Mouse (Mus musculus) embryonic facial prominence, embryonic 12.5 days (tissue): ENCODE results near the gene Gucy2d. TPM values are rescaled to one million over a fixed set of nuclear protein-coding genes. Genes with fewer than 3 reads are reported as not detected.

Experiments used
- ATAC-seq: fragments of 200-750 bp; cut with Nextera tagmentation; 2 replicates; pipeline ENCODE4 v1.8.0; 2017; ENCODE audit not compliant: insufficient number of reproducible peaks, insufficient read depth, low FRiP score, low TSS enrichment
- H3K27ac ChIP-seq: fragments of 300-500 bp; sonication (generic); 2 replicates; pipeline ENCODE4 v1.5.1; 2016; ENCODE audit warnings: mild to moderate bottlenecking
- H3K27me3 ChIP-seq: fragments of 300-500 bp; sonication (generic); 2 replicates; pipeline ENCODE4 v1.6.1; 2016; ENCODE audit warnings: mild to moderate bottlenecking, moderate library complexity
- H3K36me3 ChIP-seq: fragments of 300-500 bp; sonication (generic); 2 replicates; pipeline ENCODE4 v1.6.1; 2016; ENCODE audit warnings: mild to moderate bottlenecking
- H3K4me1 ChIP-seq: fragments of 300-500 bp; sonication (generic); 2 replicates; pipeline ENCODE4 v1.6.1; 2016
- H3K4me2 ChIP-seq: fragments of 300-500 bp; sonication (generic); replicated peaks from 2 replicates; pipeline ENCODE4 v1.6.1; 2016; ENCODE audit warnings: mild to moderate bottlenecking, moderate library complexity
- H3K4me3 ChIP-seq: fragments of 300-500 bp; sonication (generic); 2 replicates; pipeline ENCODE4 v1.5.1; 2016; ENCODE audit warnings: mild to moderate bottlenecking
- H3K9ac ChIP-seq: fragments of 300-500 bp; sonication (generic); 2 replicates; pipeline ENCODE4 v1.6.1; 2016; ENCODE audit warnings: mild to moderate bottlenecking, moderate library complexity
- H3K9me3 ChIP-seq: fragments of 300-500 bp; sonication (generic); 2 replicates; pipeline ENCODE4 v1.6.1; 2016; ENCODE audit warnings: mild to moderate bottlenecking, moderate library complexity
- WGBS: fragments of 180-500 bp; shearing (Covaris S2); methylation state at CpG from one replicate; pipeline ENCODE4 v1.1.7; 2016; 5-methylcytosine and 5-hydroxymethylcytosine counted together
- polyA plus RNA-seq: library from polyadenylated mRNA; unstranded; fragments of >200 nt; fragmentation: Nextera tagmentation; extraction: Ambion mirVana; gene quantifications from 2 replicates; pipeline ENCODE4 v1.2.1, GENCODE M21; 2016

The Gucy2d gene
- polyA plus RNA-seq, 1 experiment from 2014 or later: 0.04 TPM

DNA sequence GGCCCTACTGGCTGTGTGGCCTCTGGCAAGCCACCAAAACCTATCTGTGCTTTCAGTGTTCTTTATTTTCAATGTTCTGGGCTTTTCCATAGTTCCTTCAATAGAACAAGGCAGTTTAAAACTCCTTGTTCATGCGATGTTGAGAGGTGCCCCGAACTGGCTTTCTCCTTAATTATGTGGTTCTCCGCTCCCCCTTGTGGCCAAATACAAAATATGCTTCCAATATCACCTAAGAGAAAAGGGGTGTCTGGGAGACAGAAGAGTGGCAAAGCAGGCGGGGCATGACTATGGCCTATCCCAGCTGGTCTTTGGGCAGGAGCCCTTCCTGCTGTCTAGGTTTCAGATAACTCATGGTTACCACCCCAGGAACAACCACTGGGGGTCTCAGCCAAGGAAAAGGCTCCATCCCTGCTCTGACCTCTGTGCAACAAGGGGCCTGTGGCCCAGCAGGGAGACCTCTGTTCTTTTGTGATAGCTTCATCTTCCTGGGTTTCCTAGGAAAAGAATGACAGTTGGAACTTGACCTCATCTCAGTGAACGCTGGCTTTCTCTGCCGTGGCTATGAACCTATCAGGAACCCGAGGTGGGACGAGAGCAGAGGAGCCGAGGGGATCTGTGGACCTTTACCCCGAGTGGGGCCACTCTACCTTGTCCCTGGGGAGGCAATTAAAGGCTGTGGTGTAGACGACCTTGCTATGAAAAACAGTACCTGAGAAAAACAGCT, 7.5 kb downstream of the Gucy2d start:
- 56% methylated on average over 11 of the region's 11 CpGs for WGBS
- no peaks in the 10 kb centered on the region for H3K4me1 ChIP-seq
- H3K36me3 ChIP-seq: no peaks in the 10 kb centered on the region
- no peak overlapping the region for H3K27ac ChIP-seq
- H3K27me3 ChIP-seq: no peaks in the 10 kb centered on the region
- ATAC-seq: no peak
- H3K4me3 ChIP-seq: no peak overlapping the region
- no peaks in the 10 kb centered on the region for H3K9me3 ChIP-seq
- no peak overlapping the region for H3K9ac ChIP-seq
- H3K4me2 ChIP-seq: no peak overlapping the region

DNA sequence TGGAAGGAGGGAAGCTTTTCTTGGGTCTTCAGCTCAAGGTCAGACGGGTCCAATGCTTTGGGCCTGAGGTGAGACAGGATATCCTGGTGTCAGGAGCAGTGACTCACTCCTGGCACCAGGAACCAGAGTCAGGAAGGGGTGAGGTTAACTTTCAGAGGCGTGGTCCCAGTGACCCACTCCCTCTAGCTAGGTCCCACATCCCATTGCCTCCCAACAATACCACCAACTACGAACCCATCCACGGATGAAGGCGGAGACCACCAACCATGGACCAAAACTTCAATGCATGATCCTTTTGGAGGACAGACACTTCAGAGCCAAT, 8.1 kb downstream of the Gucy2d start:
- no peaks in the 10 kb centered on the region for H3K36me3 ChIP-seq
- H3K4me1 ChIP-seq: no peaks in the 10 kb centered on the region
- no peak overlapping the region for H3K4me3 ChIP-seq
- H3K27ac ChIP-seq: no peak overlapping the region
- WGBS: 82% methylated on average over 5 of the region's 5 CpGs
- H3K27me3 ChIP-seq: no peaks in the 10 kb centered on the region
- H3K4me2 ChIP-seq: no peak overlapping the region
- ATAC-seq: no peak
- H3K9me3 ChIP-seq: no peaks in the 10 kb centered on the region
- H3K9ac ChIP-seq: no peak overlapping the region

DNA sequence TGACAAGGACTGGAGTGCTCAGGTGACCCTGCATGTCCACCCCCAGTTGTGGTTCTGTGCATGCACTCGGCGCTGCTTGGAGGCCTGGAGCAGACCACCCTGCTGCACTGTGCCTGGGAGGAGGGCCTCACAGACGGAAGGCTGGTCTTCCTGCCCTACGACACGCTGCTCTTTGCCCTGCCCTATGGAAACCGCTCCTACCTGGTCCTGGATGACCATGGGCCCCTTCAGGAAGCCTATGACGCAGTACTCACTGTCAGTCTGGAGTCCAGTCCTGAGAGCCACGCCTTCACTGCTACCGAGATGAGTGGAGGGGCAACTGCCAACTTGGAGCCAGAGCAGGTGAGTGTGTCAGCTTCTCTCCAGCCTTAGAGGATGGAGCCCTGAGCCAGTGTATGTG, 9.5 kb downstream of the Gucy2d start:
- Histone ChIP-seq H3K4me1 (peaks cover 3% of the 10 kb centered on the region; the same call in 1 of the 2 replicates), H3K27me3 (no peaks in the 10 kb centered on the region), H3K36me3 (no peaks in the 10 kb centered on the region), H3K27ac (no peak overlapping the region), H3K9me3 (no peaks in the 10 kb centered on the region), H3K4me3 (no peak overlapping the region), H3K4me2 (no peak overlapping the region), H3K9ac (no peak overlapping the region)
- ATAC-seq: no peak
- 83% methylated on average over 9 of the region's 9 CpGs for WGBS

DNA sequence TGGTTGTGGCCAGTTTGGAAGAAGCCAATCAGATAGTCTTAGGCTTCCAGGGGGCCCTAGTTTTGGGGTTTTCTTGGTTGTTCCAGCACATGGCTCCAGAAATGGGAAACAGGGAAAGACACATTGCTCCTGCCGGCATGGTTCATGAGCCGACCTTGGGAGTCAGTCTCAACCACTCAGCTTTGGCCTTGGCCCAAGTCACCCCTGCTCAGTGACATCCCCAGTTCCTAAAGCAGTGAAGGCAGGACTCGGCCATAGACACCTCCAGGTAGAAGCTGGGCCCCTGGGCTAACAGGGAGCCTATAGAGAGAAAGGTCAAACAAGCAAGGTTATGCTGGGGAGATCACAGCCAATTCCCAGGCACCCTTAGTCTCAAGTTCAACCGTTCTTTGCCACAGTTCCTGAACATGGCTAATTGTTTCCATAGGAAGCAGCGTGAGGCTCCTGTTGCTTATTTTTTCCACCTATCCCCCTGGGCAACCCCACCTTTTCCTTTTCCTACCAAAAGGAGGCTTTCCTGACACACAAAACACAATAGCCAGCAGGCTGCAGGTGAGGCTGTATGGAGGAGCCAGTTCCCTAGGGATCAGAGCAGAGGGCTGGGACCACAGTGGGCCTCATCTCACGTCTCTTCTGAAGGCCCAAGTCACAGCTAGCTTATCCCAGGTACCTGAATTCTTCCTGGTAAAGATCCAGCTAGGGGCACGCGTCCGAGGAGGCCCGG, 14.3 kb downstream of the Gucy2d start:
- Histone ChIP-seq H3K9ac (no peak overlapping the region), H3K27ac (no peak overlapping the region), H3K4me3 (no peak overlapping the region), H3K27me3 (no peaks in the 10 kb centered on the region), H3K4me2 (no peak overlapping the region), H3K4me1 (peaks cover 9% of the 10 kb centered on the region; the same call in 1 of the 2 replicates), H3K9me3 (no peaks in the 10 kb centered on the region), H3K36me3 (no peaks in the 10 kb centered on the region)
- 60% methylated on average over 10 of the region's 10 CpGs for WGBS
- ATAC-seq: no peak

DNA sequence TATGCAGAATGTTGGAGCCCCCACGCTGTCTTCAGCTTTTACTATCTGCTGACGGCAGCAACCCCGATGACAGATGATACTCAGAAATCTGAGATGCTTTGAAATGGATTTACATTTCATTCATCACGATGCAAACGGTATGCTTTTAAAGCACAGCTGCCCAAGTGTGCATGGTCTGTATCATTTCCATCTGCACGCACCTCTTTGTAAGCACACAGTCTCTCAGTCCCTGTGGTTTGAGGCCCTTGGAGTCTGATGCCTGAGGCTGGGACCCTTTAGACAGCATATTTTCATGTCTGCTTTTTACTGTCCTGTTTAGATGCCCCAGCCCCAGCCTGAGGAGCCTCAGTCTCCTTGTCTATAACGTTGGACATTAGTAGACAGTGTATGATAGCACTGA, 20.1 kb downstream of the Gucy2d start:
- Histone ChIP-seq H3K27ac (peak overlapping the region; percentile 62), H3K9me3 (no peaks in the 10 kb centered on the region), H3K27me3 (no peaks in the 10 kb centered on the region), H3K4me1 (peaks cover 18% of the 10 kb centered on the region), H3K36me3 (no peaks in the 10 kb centered on the region), H3K9ac (no peak overlapping the region), H3K4me2 (no peak overlapping the region), H3K4me3 (no peak overlapping the region)
- 27% methylated on average over 7 of the region's 7 CpGs for WGBS
- peak; percentile 44; the same call in 1 of the 2 replicates for ATAC-seq

DNA sequence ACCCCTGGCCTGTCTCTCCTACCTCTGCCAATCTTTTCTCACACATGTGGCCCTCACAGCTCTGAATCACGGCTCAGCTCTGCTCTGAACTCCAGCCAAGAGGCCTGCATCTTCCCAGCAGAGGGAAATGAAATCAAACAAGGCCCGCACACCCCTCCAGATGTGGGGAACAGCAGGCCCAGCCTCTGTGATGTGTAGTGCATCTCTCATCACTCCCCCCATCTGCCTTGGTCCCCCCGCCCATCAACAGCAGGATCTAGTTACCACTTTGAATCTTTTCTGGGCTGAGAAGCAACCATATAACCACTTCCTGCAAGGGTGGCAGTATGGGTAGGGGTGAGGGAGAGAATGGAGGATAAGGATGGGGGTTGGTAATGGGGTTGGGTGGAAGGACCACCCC, 28.9 kb downstream of the Gucy2d start:
- Histone ChIP-seq H3K4me1 (peaks cover 18% of the 10 kb centered on the region), H3K27ac (peak overlapping the region; percentile 79), H3K36me3 (no peaks in the 10 kb centered on the region), H3K9ac (no peak overlapping the region), H3K4me3 (no peak overlapping the region), H3K9me3 (no peaks in the 10 kb centered on the region), H3K27me3 (no peaks in the 10 kb centered on the region), H3K4me2 (no peak overlapping the region)
- 34% methylated on average over 3 of the region's 3 CpGs for WGBS
- ATAC-seq: peak; percentile 30; the same call in 1 of the 2 replicates

DNA sequence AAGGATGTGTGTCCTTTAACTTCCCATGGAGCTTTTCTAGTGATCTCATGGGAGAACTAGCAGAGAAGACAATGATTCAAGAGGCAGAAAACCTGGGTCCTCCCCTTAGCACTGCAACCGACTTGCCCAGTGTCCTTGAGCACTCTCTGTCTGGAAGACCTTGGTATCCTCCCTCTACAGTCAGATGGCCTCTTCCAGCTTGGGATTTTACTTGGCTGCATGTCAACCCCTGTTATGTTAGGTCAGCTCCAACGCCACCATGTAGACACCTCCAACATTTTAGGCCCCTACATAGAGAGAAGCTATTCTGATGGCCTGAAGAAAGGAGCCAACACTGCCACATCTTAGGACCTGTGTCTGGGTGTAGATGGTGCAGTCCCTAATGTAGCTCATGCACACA, 32.3 kb downstream of the Gucy2d start:
- 90% methylated on average over 2 of the region's 2 CpGs for WGBS
- no peaks in the 10 kb centered on the region for H3K9me3 ChIP-seq
- no peak for ATAC-seq

DNA sequence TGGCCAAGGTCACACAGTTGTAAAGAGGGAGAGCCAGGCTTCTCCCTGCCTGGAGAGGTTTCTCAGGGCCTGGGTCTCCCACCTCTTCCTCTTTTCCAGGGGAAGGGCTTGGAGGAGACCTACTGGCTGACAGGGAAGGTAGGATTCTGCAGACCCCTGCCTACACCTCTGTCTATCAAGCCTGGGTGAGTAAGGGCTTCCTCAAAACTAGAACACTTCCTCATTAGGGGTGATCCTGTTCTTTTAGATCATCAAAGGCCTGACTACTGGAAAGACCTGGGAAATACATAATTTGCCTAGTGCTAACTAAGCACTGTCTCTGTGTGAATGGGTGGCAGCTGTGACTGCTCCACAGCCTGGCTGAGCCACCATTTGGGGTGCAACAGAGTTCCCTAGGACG, 34.3 kb downstream of the Gucy2d start:
- no peaks in the 10 kb centered on the region for H3K9me3 ChIP-seq
- no peak overlapping the region for H3K4me2 ChIP-seq
- no peaks in the 10 kb centered on the region for H3K36me3 ChIP-seq
- peaks cover 4% of the 10 kb centered on the region for H3K4me1 ChIP-seq
- no peak overlapping the region for H3K27ac ChIP-seq
- 70% methylated on average over 1 of the region's 1 CpGs for WGBS
- no peak for ATAC-seq
- H3K27me3 ChIP-seq: peaks cover 2% of the 10 kb centered on the region; the same call in 1 of the 2 replicates
- no peak overlapping the region for H3K4me3 ChIP-seq
- H3K9ac ChIP-seq: no peak overlapping the region

More for the DNA sequence above, 32.3 kb downstream of the Gucy2d start:
- H3K27me3 ChIP-seq: no peaks in the 10 kb centered on the region
- no peak overlapping the region for H3K27ac ChIP-seq
- H3K4me2 ChIP-seq: no peak overlapping the region
- peaks cover 16% of the 10 kb centered on the region for H3K4me1 ChIP-seq
- H3K36me3 ChIP-seq: no peaks in the 10 kb centered on the region
- no peak overlapping the region for H3K4me3 ChIP-seq
- no peak overlapping the region for H3K9ac ChIP-seq

DNA sequence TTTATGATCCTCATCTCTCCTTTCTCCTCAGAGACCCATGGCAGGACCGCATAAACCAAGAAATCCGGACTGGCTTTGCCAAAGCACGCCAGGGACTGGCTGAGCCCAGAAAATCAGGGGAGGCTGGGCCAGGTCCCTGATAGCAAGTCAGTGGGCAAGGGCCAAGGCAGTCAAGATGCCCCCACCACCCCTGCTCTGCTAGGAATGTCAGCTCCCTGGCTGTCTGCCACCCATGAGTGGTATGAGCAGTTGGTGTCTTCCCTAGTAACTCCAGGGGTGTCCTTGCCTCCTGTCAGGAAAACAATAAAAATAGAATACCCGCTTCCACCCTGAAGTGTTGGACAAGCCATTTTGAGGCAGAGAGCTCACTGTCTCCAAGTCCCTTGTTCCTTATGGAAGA, 36.9 kb downstream of the Gucy2d start:
- H3K4me3 ChIP-seq: no peak overlapping the region
- H3K9me3 ChIP-seq: no peaks in the 10 kb centered on the region
- WGBS: 91% methylated on average over 4 of the region's 4 CpGs
- H3K27me3 ChIP-seq: peaks cover 6% of the 10 kb centered on the region
- H3K4me2 ChIP-seq: no peak overlapping the region
- no peaks in the 10 kb centered on the region for H3K36me3 ChIP-seq
- no peak overlapping the region for H3K9ac ChIP-seq
- no peak overlapping the region for H3K27ac ChIP-seq
- ATAC-seq: no peak
- no peaks in the 10 kb centered on the region for H3K4me1 ChIP-seq

DNA sequence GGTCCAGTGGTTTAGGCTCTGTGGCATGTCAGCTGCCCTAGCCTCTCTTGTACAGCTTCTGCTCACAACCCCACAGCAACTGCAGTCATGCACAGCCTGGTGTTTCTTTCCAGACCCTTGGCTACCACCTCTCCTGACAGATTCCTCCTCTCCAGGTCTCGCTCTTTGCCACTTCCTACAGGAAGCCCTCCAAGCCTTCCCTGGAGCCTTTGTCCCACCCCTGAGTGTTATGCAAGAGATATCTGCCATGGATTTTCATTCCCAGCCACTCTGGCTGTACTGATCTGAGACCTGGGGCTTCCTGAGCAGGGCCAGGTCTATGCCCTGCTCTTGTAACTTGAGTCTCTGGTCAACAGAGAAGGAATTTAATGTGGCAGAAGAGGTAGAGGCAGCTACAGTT, 40.3 kb downstream of the Gucy2d start:
- H3K27ac ChIP-seq: no peak overlapping the region
- H3K9ac ChIP-seq: no peak overlapping the region
- WGBS: 83% methylated on average over 1 of the region's 1 CpGs
- H3K36me3 ChIP-seq: no peaks in the 10 kb centered on the region
- no peaks in the 10 kb centered on the region for H3K9me3 ChIP-seq
- no peak overlapping the region for H3K4me2 ChIP-seq
- ATAC-seq: no peak
- no peak overlapping the region for H3K4me3 ChIP-seq
- peaks cover 9% of the 10 kb centered on the region for H3K27me3 ChIP-seq
- peaks cover 12% of the 10 kb centered on the region; the same call in 1 of the 2 replicates for H3K4me1 ChIP-seq

DNA sequence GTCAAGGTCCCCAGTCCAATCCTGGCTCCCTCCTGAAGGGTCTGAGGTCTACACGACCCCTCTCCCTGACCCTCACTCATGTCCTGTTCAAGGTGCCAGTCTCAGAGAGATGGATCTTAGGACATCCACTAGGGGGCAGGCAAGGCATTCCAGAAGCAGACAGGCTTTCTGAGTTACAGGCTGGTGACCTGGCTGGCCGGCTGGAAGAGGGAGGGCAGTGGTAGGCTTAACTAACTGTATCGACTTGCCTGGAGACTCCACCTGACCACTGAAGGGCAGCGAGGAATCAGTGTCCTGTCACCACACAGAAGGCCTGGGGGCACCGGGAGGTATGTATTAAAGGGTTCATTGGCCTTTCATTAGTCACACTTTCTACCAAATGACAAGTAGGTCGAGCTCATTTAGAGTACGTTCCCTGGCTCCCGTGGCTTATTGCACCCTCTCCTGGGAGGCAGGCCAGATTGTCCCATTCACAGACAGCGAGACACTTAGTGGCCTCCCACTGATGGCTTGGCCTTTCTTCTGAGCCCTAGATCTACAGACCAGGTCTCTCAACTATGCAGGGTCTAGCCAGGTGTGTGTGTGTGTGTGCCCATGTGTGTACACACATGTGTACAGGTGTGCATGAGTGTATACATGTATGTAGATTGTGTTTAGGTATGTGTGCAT, 41.0 kb downstream of the Gucy2d start:
- WGBS: 19% methylated on average over 9 of the region's 9 CpGs
- no peaks in the 10 kb centered on the region for H3K9me3 ChIP-seq
- peaks cover 9% of the 10 kb centered on the region for H3K27me3 ChIP-seq
- H3K9ac ChIP-seq: no peak overlapping the region
- H3K27ac ChIP-seq: no peak overlapping the region
- no peaks in the 10 kb centered on the region for H3K36me3 ChIP-seq
- peaks cover 12% of the 10 kb centered on the region; the same call in 1 of the 2 replicates for H3K4me1 ChIP-seq
- H3K4me2 ChIP-seq: no peak overlapping the region
- H3K4me3 ChIP-seq: no peak overlapping the region
- ATAC-seq: peak; percentile 53

DNA sequence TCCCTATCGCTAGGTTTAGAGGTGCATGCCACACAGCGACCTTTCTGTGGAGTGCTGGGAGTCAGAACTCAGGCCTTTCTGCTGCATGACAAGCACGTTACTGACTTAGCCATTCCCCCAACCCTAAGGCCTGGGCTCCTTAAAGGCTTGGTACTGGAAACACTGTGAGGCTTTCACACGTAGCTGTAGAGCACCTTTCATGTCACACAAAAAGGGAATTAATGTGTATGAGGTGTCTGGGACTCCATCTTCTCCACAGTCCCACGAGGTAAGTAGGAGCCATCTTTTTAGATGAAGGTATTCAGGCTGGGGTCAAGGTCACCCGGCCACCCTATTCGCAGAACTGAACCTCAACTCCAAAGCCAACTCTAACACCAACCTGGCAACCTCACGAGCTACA, 41.6 kb downstream of the Gucy2d start:
- no peak overlapping the region for H3K27ac ChIP-seq
- peaks cover 9% of the 10 kb centered on the region for H3K27me3 ChIP-seq
- H3K4me3 ChIP-seq: no peak overlapping the region
- no peak for ATAC-seq
- no peaks in the 10 kb centered on the region for H3K36me3 ChIP-seq
- no peaks in the 10 kb centered on the region for H3K9me3 ChIP-seq
- H3K4me2 ChIP-seq: no peak overlapping the region
- H3K9ac ChIP-seq: no peak overlapping the region
- H3K4me1 ChIP-seq: peaks cover 13% of the 10 kb centered on the region; the same call in 1 of the 2 replicates
- 84% methylated on average over 8 of the region's 8 CpGs for WGBS
